Mouse (Mus musculus): ENCODE measurements around the gene Ppp2r1b. TPM values are rescaled to one million over a fixed set of nuclear protein-coding genes. Genes with fewer than 3 reads are reported as not detected.

The Ppp2r1b gene
- total RNA-seq, 2 experiments from 2014 or later: 14.9 to 18.1 TPM

DNA sequence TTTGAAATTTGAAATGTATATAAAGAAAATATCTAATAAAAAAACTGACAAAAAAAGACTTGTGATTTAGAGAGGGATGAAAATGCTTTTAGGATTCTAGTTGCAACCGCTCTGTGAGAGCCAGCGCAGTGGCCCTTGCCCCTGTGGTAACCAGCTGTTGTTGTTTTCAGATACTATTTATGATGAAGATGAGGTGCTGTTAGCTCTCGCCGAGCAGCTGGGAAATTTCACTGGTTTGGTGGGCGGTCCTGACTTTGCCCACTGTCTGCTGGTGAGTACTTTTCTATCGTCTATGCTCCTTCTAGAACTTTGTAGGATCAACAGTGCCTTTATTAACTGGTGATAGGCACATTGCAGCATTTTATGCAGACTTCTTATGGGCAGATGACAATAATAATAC lies 13.6 kb downstream of the Ppp2r1b start:
- no peak for TF ChIP-seq CTCF (conservative IDR thresholded peaks at IDR 0.05)
- Histone ChIP-seq H3K4me3 (no peak overlapping the region), H3K27ac (no peak overlapping the region)
- DNase-seq (ENCODE audit: low spot score in 2 of 2): no peak

DNA sequence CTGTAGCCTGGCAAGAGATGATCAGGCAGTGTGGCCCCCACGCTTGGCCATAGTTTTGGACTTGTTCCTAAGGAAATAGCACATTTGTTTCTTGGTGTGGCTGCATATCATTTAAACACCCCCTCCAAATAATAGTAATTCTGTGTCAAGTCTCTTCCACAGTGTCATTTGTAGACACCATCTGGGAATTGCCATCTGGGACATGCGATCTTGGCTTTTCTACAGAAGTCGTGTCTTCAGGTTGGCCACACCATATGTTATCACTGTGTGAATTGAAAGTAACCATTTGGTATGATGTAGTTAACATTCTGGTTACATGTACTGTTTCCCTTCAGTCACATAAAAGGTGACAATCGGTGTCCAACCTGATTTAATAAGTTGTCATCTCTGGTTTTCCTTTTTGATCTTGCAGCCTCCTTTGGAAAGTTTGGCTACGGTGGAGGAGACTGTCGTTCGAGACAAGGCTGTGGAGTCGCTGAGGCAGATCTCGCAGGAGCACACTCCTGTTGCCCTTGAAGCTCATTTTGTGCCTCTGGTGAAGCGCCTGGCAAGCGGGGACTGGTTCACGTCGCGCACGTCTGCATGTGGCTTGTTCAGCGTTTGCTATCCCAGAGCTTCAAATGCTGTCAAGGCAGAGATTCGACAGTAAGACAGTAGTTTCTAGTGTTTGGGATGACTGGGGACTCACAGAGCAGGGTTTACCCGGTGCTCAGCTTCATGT lies 16.2 kb downstream of the Ppp2r1b start:
- Histone ChIP-seq H3K4me3 (no peak overlapping the region), H3K27ac (no peak overlapping the region)
- peak; percentile 55 to 56 for DNase-seq (ENCODE audit: low spot score in 2 of 2)
- TF ChIP-seq CTCF (conservative IDR thresholded peaks at IDR 0.05): no peak

DNA sequence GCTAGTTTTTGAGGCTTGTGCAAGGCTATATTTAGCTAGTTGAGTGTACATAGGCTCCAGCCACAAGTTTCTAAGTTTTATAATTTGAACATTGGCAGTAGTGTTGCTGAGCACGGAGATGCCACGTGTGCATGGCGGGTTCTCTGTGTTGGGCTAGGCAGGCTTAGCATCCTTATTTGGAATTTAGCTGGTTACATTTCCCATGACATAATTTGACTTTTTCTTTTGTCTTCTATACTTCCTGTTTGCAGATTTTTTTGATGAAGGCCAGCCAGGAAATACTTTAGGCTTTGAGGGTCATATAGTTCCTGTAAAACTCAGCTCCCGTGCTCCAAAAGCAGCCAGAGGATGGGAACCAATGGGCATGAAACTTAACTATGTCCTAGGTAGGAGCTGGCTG lies 18.7 kb downstream of the Ppp2r1b start:
- no peak for TF ChIP-seq CTCF (conservative IDR thresholded peaks at IDR 0.05)

DNA sequence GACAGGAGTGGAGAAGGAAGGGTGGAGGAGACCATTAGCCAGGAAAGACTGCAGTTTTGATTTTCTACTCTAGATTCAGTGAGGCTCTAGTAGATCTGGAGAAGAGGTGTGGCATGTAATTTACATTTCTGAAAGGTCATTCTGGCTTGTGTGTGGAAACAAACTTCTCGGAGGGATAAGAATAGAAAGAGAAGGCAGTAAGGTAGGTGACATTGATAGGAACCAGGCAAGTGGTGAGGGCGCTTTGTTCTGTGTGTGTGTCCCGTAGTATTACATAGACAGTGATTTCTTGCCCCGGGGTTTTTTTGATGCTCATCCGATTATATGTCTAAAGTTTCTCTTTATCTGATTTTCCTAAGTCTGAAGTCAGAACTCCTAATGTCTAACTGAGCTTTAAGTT lies 19.8 kb downstream of the Ppp2r1b start:
- no peak overlapping the region for H3K27ac ChIP-seq
- no peak for TF ChIP-seq CTCF (conservative IDR thresholded peaks at IDR 0.05)
- no peak for DNase-seq (ENCODE audit: low spot score in 2 of 2)
- no peak overlapping the region for H3K4me3 ChIP-seq

More for the DNA sequence above, 18.7 kb downstream of the Ppp2r1b start:
- Histone ChIP-seq H3K4me3 (no peak overlapping the region), H3K27ac (no peak overlapping the region)
- no peak for DNase-seq (ENCODE audit: low spot score in 2 of 2)

DNA sequence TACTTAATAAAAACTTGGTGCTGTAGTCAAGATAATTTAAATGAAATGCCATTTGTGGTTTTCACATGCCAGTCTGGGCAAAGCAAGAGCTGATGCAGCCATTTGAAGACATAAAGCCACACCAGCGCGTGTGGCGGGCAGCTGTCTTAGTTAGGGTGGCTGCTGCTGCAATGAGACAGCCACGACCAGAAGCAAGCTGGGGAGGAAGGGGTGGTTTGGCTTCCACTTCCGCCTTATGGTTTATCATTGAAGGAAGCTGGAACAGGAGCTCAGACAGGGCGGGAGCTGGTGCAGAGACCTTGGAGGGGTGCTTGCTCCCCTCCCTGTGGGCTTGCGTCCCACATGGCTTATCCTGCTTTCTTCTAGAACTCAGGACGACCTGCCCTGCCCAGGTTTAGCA lies 20.7 kb downstream of the Ppp2r1b start:
- TF ChIP-seq CTCF (conservative IDR thresholded peaks at IDR 0.05): no peak
- Histone ChIP-seq H3K27ac (no peak overlapping the region), H3K4me3 (no peak overlapping the region)
- no peak for DNase-seq (ENCODE audit: low spot score in 2 of 2)

DNA sequence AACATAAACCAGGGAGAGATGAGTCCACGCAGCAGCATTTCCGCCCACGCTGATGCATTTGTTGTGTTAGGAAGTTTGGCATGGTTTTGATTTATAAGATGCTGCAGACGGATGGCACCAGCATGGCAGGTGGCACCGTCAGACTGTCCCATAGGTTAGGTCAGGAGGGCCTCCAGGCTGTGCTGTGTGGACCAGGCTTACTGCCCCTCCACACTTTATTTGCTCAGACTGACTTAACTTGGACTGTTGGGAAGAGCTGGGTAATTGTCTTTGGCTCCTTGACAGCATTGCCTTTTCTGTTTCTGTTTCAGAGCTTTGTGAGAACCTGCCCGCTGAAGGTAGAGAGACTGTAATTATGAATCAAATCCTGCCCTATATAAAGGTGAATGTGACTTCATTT lies 21.9 kb downstream of the Ppp2r1b start:
- DNase-seq (ENCODE audit: low spot score in 2 of 2): no peak
- Histone ChIP-seq H3K4me3 (no peak overlapping the region), H3K27ac (peak overlapping the region; percentile 44)
- no peak for TF ChIP-seq CTCF (conservative IDR thresholded peaks at IDR 0.05)

DNA sequence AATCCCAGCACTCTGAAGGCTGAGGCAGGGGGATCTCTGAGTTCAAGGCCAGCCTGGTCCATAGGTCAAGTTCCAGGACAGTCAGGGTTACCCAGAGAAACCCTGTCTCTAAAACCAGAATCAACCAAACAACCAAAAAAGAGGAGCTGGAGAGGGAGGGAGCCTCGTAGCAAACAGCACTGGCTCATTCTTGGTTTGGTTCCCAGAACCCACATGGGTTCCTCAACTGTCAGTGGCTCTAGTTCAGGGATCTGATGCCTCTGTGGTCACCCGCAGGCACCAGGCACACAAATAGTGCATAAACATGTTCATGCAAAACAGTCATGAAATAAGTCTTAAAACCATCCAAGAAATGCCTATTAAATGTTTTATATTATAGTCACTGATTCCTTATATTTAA lies 23.1 kb downstream of the Ppp2r1b start:
- no peak overlapping the region for H3K4me3 ChIP-seq
- no peak overlapping the region for H3K27ac ChIP-seq
- no peak for DNase-seq (ENCODE audit: low spot score in 2 of 2)
- no peak for TF ChIP-seq CTCF (conservative IDR thresholded peaks at IDR 0.05)

DNA sequence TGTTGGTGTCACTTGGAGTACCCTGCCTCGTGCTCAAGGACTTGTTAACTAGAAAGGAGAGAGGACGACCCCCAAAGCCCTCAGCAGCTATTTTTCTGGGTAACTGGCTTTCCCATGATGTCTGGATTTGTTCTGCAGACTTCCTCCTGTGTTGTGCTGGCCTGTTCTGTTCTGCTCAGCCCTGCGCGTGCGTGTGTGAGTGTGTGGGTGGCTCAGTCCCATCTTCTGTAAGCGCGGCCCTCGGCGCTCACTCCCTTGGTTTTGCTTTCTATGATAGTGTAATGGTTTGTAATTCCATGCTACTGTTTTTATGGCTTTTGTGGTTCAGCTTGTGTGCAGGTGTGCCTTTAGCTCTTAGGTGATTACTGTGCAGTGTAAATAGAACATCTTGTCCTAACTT lies 28.1 kb downstream of the Ppp2r1b start:
- no peak for TF ChIP-seq CTCF (conservative IDR thresholded peaks at IDR 0.05)
- no peak overlapping the region for H3K4me3 ChIP-seq
- no peak for DNase-seq (ENCODE audit: low spot score in 2 of 2)
- H3K27ac ChIP-seq: 0 out of 2 replicates have a peak overlapping the region, but pooled peaks have one; percentile 18

DNA sequence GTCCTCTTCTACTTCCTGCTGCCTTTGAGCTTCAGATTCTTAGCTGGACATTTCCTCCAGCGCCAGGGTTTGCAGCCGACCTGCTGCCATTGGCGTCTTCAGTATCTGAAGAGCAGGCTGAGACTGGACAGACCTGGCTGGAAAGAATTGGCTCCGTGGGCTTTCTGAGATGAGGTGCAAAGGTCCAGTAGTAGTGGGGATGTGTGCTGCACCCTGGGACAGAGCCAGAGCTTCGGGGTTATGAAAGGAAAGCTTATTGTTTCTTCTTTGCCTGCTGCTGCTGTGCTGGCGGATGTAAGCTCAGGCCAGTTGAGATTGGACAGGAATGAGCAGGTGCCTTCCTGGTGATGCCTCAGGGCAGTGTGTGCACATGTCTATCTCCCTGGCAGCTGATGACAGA lies 28.9 kb downstream of the Ppp2r1b start:
- DNase-seq (ENCODE audit: low spot score in 2 of 2): no peak
- H3K4me3 ChIP-seq: no peak overlapping the region
- no peak for TF ChIP-seq CTCF (conservative IDR thresholded peaks at IDR 0.05)
- H3K27ac ChIP-seq: no peak overlapping the region

DNA sequence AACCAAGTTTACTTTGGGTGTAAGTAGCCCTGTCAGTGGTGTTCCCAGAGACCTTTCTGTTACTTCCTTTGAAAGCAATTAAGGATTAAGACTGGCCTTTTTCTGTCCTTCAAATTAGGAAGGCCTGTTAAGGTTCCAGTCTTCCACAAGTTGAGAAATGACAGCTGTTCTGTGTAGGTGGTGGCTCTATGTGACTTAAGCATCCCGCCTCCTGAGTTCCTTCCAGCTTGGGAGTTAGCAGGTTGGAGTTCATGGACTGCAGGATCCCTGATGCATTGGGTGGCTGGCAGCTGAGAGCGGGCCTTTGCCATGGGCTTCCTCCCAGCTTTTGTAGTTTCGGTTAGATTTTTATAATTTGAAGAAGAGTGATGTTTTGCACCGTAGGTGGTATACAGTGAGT lies 30.4 kb downstream of the Ppp2r1b start:
- Histone ChIP-seq H3K27ac (no peak overlapping the region), H3K4me3 (no peak overlapping the region)
- TF ChIP-seq CTCF (conservative IDR thresholded peaks at IDR 0.05): no peak
- no peak for DNase-seq (ENCODE audit: low spot score in 2 of 2)

DNA sequence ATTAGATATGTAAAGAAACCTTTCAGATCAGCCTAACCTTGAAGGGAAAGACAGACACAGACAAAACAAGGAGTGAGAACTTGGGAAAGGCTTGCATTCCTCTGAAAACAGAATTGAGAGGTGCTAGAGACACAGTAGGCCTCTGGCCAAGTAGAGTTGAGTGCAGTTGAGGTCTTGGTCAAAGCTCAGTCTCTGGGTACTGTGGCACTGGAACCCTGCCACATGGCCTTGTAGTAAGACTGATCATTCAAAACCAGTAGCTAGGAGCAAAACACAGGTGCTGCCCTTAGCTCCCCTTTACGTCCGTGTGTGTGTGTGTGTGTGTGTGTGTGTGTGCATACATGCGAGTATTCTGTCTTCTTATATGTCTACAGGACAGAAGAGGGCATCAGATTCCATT lies 31.2 kb downstream of the Ppp2r1b start:
- no peak for TF ChIP-seq CTCF (conservative IDR thresholded peaks at IDR 0.05)

DNA sequence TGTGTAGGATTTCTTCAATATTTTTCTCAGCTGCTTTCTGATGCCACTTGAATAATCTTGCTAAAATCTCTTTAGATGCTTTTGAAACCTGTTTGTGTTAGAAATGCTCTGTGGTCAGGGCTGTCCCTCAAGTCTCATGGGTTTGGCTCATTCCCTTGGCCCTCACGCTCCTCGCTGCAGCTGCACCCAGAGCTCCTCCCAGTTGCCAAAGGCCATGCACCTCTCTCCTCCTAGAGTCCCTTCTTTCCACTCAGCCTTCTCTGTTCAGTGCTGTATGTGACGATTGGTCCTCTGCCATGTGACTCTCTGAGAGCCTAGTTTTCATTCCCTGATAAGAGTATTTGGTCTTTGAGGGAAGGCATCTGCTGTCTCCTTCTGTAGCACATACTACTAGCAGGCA lies 32.3 kb downstream of the Ppp2r1b start:
- no peak for TF ChIP-seq CTCF (conservative IDR thresholded peaks at IDR 0.05)
- Histone ChIP-seq H3K4me3 (no peak overlapping the region), H3K27ac (0 out of 2 replicates have a peak overlapping the region, but pooled peaks have one; percentile 5)
- DNase-seq (ENCODE audit: low spot score in 2 of 2): no peak

More for the DNA sequence above, 31.2 kb downstream of the Ppp2r1b start:
- Histone ChIP-seq H3K27ac (no peak overlapping the region), H3K4me3 (no peak overlapping the region)
- no peak for DNase-seq (ENCODE audit: low spot score in 2 of 2)

DNA sequence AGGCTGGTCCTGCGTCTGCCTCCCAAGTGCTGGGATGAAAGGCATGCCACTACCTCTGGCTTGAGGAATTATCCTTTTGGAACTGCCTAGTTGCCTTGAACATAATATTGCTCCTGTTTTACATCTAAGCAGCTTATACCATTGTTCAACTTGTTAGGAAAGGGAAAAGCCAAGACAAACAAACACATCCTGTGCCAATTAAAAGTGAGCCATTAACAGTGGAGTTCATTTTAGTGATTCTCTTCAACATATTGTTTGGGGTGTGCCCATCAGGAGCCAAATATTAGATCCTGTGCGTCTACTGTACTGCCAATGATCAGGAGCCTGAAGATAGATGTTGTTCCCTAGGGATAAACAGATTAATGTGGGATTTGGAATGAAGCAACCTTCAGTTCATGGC lies 37.1 kb downstream of the Ppp2r1b start:
- no peak for DNase-seq (ENCODE audit: low spot score in 2 of 2)
- peak overlapping the region; percentile 7; the same call in 1 of the 2 replicates for H3K27ac ChIP-seq
- TF ChIP-seq CTCF (conservative IDR thresholded peaks at IDR 0.05): no peak
- no peak overlapping the region for H3K4me3 ChIP-seq

DNA sequence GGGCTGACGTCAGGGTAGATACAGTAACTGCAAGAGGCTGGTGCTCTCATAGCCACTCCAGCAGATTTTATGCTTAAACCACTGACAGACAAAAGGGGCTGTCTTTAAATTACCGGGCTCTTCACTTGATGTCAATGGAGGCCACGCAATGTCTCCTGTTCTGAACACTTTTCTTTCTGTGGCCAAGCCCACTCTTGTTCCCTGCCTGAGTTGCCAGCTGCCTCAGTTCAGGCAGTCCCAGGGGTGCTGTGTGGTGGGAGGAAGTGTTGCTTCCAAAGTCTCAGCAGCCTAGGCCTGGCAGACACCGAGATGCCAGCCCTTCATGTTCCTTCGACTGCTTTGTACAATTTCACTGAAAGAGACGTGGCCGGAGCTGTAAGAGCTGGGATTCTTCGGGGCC lies 39.0 kb downstream of the Ppp2r1b start:
- H3K4me3 ChIP-seq: no peak overlapping the region
- DNase-seq (ENCODE audit: low spot score in 2 of 2): peak in 1 of 2 experiments; percentile 22
- TF ChIP-seq CTCF (conservative IDR thresholded peaks at IDR 0.05): no peak
- H3K27ac ChIP-seq: peak overlapping the region; percentile 87

All from layer of hippocampus, adult 2 months (tissue).